Mouse (Mus musculus) stomach, postnatal 0 days (tissue): ENCODE data around the gene Rpl12.

Experiments
- CTCF ChIP-seq: IDR thresholded peaks from 2 replicates; pipeline ENCODE4 v1.5.1; 2016; ENCODE audit warnings: antibody characterized with exemption, low read depth, mild to moderate bottlenecking, moderate library complexity
- EP300 ChIP-seq: optimal IDR thresholded peaks from 2 replicates; pipeline ENCODE3; 2016; ENCODE audit warnings: antibody characterized with exemption

GRCm38 (mm10) chr2:32939418-32939817 lies 21.9 kb upstream of the Rpl12 start:
- TF ChIP-seq CTCF (peak; percentile 81), EP300 (no peak)
